Comparison of ENCODE assay signal across 10 mouse cellular contexts in genomic region chr6:136857873-136858260, GRCm38 (mm10). TPM values are rescaled to one million over a fixed set of nuclear protein-coding genes. Genes with fewer than 3 reads are reported as not detected.
DNase-seq lines count a peak whose midpoint lies in the region; ATAC-seq lines count a peak whose summit lies in the region.
"Had no signal": no experiment of that assay in that cellular context is flagged by ENCODE, and none has a peak within 500 bp of the region (broad histone marks: within the 10 kb centered on the region; RNA-seq: fewer than 3 reads in every experiment).

No protein-coding gene starts in this region.

- ATAC-seq in hindbrain, embryonic 12.5 days (ENCODE audit: low FRiP score): no peak

- H3K36me3 ChIP-seq in hindbrain, embryonic 10.5 days: no peaks in the 10 kb centered on the region
- no peaks in the 10 kb centered on the region for H3K36me3 ChIP-seq in hindbrain, embryonic 12.5 days
- H3K36me3 ChIP-seq: neural tube, embryonic 12.5 days had no signal

- no peak overlapping the region for H3K9ac ChIP-seq in hindbrain, embryonic 12.5 days
- H3K9ac ChIP-seq: neural tube, embryonic 12.5 days had no signal

- H3K9me3 ChIP-seq in hindbrain, embryonic 10.5 days: no peaks in the 10 kb centered on the region
- H3K9me3 ChIP-seq in hindbrain, embryonic 12.5 days (replicated peaks): no peaks in the 10 kb centered on the region
- H3K9me3 ChIP-seq: neural tube, embryonic 12.5 days had no signal

- no peak overlapping the region for H3K4me3 ChIP-seq in hindbrain, embryonic 10.5 days
- no peak overlapping the region for H3K4me3 ChIP-seq in hindbrain, embryonic 12.5 days
- H3K4me3 ChIP-seq: neural tube, embryonic 12.5 days had no signal

- H3K4me1 ChIP-seq in hindbrain, embryonic 10.5 days (replicated peaks): peaks cover 8% of the 10 kb centered on the region; the same call in 1 of the 2 replicates
- H3K4me1 ChIP-seq in hindbrain, embryonic 12.5 days: 0 out of 2 replicates have a peak, but pooled peaks cover 1% of the 10 kb centered on the region

- H3K27me3 ChIP-seq in hindbrain, embryonic 10.5 days (ENCODE audit: insufficient read depth, poor library complexity, severe bottlenecking): no peaks in the 10 kb centered on the region
- H3K27me3 ChIP-seq in hindbrain, embryonic 12.5 days: no peaks in the 10 kb centered on the region
- H3K27me3 ChIP-seq: neural tube, embryonic 12.5 days had no signal

- 65% methylated on average over 11 of the region's 11 CpGs for WGBS in hindbrain, embryonic 10.5 days
- WGBS in hindbrain, embryonic 12.5 days: 65% methylated on average over 11 of the region's 11 CpGs

- H3K27ac ChIP-seq in hindbrain, embryonic 10.5 days: peak overlapping the region; percentile 64
- H3K27ac ChIP-seq in hindbrain, embryonic 12.5 days: no peak overlapping the region
- H3K27ac ChIP-seq: neural tube, embryonic 12.5 days had no signal

- H3K4me2 ChIP-seq in hindbrain, embryonic 12.5 days (replicated peaks): no peak overlapping the region
- H3K4me2 ChIP-seq: neural tube, embryonic 12.5 days had no signal

- DNase-seq in hindbrain, embryonic 10.5 days (ENCODE audit: low spot score): no peak
- peak; percentile 71 for DNase-seq in heart, adult 8-10 months (ENCODE audit: low spot score)
- DNase-seq in kidney, postnatal 10 days: peak; percentile 64
- peak; percentile 68 for DNase-seq in lung, postnatal 36 days
- DNase-seq in left cerebral cortex, adult 9 months (ENCODE audit: low spot score in 2 of 2): no peak
- no peak for DNase-seq in B cell, adult 2 months
- no peak for DNase-seq in spleen, adult 18-20 months

RNA-seq across cellular contexts. Expression of gene Art4, which starts 0.3 kb away (rescaled TPM):
- polyA plus RNA-seq in hindbrain, embryonic 10.5 days (2016; fragmentation: Nextera tagmentation; extraction: Ambion mirVana): 1.7 and 2.3 TPM in 2 replicates
- 0.47 and 0.75 TPM in 2 replicates for polyA plus RNA-seq in hindbrain, embryonic 12.5 days (2016; fragmentation: Nextera tagmentation; extraction: Ambion mirVana)
- total RNA-seq in heart, adult 8-10 months (2022): 10 to 100 TPM; 17.9 to 24.4 (median 22.7) TPM

RNA-seq across cellular contexts. Expression of gene Mgp, which starts 17.8 kb away (rescaled TPM):
- polyA plus RNA-seq in hindbrain, embryonic 10.5 days (2016; fragmentation: Nextera tagmentation; extraction: Ambion mirVana): 0.85 and 3.3 TPM in 2 replicates
- 16.6 and 35.9 TPM in 2 replicates for polyA plus RNA-seq in hindbrain, embryonic 12.5 days (2016; fragmentation: Nextera tagmentation; extraction: Ambion mirVana)
- total RNA-seq in heart, adult 8-10 months (2022): 100 to 1,000 TPM; 260 to 429 (median 309) TPM

RNA-seq across cellular contexts. Expression of gene Smco3, which starts 22.6 kb away (rescaled TPM):
- polyA plus RNA-seq in hindbrain, embryonic 10.5 days (2016; fragmentation: Nextera tagmentation; extraction: Ambion mirVana): not detected in 2 replicates
- polyA plus RNA-seq in hindbrain, embryonic 12.5 days (2016; fragmentation: Nextera tagmentation; extraction: Ambion mirVana): 0.49 and 1.1 TPM in 2 replicates
- not detected for total RNA-seq in heart, adult 8-10 months (2022)
- total RNA-seq: heart, postnatal 36 days had no signal

RNA-seq across cellular contexts. Expression of gene Wbp11, which starts 29.8 kb away (rescaled TPM):
- 140 and 155 TPM in 2 replicates for polyA plus RNA-seq in hindbrain, embryonic 10.5 days (2016; fragmentation: Nextera tagmentation; extraction: Ambion mirVana)
- 112 and 123 TPM in 2 replicates for polyA plus RNA-seq in hindbrain, embryonic 12.5 days (2016; fragmentation: Nextera tagmentation; extraction: Ambion mirVana)
- 10 to 100 TPM; 60.9 to 70.3 (median 65.5) TPM for total RNA-seq in heart, adult 8-10 months (2022)

RNA-seq across cellular contexts. Expression of gene BC049715, which starts 30.4 kb away (rescaled TPM):
- 1.1 and 2.3 TPM in 2 replicates for polyA plus RNA-seq in hindbrain, embryonic 10.5 days (2016; fragmentation: Nextera tagmentation; extraction: Ambion mirVana)
- 1.3 and 2.5 TPM in 2 replicates for polyA plus RNA-seq in hindbrain, embryonic 12.5 days (2016; fragmentation: Nextera tagmentation; extraction: Ambion mirVana)
- 1 to 10 TPM in 1 of 4 experiments, under 1 TPM in 3; 0.89 to 1.6 (median 0.94) TPM for total RNA-seq in heart, adult 8-10 months (2022)

Comparison
In these comparisons a context has a peak if more than half of its experiments do, and no peak if none do; other contexts are left out.
1. DNase-seq: peak in heart, adult 8-10 months (single experiment), kidney, postnatal 10 days (single experiment) and lung, postnatal 36 days (single experiment); none in hindbrain, embryonic 10.5 days (single experiment), left cerebral cortex, adult 9 months (0 of 2), B cell, adult 2 months (0 of 2) and spleen, adult 18-20 months (0 of 2).